Mouse (Mus musculus) kidney, postnatal 10 days (tissue): Measurements from ENCODE around the gene Adam15.

Source experiments
- DNase-seq: peaks from one replicate; pipeline ENCODE4 v3.0.0; 2021; ENCODE audit warnings: mixed read lengths

The Adam15 gene

DNA sequence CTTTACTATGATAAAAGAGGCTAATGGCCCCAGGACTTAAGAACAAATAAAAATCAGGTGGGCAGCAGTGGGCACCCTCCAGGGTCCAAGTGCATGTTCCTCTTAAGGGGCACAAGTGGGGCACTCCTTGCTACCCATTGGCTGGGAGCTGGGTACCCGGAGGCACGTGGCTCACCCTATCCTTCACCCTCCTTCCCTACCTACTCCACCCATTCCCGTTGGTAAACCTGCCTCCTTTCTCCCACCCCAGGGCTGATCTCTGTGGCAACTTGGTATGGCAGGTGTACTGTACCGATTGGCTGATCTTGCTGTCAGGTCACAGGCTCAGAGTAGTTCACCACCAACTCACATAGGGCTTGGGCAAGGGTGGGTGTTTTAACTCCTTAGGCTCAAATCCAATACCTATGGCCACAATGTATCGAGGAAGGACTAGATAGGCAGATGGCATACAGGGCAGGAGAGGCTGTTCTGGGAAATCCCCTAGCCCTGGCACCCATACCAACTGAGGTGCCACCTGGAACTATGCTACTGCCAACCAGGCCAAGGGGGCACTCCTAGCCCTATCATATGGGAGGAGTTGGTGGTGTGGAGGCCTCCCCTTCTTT lies 34.0 kb upstream of the Adam15 start:
- DNase-seq: no peak

DNA sequence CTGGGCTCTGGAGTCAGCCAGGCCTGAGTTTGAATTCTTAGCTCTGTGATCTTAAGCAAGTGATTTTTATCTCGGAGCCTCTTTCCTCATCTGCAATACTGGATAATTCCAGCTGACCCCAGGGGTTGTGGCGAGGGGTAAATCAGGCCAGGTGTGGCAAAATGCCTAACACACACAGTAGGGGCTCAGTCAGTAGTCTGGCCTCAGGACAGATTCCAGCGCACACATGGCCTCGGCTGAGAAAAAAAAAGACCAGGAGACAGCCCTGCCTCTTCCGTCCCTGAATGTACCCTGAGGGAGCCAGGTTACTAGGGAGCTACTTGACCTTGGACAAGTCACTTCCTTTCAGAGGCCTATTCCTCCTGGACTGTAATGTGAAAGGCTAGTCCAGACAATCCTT lies 33.2 kb upstream of the Adam15 start:
- no peak for DNase-seq

DNA sequence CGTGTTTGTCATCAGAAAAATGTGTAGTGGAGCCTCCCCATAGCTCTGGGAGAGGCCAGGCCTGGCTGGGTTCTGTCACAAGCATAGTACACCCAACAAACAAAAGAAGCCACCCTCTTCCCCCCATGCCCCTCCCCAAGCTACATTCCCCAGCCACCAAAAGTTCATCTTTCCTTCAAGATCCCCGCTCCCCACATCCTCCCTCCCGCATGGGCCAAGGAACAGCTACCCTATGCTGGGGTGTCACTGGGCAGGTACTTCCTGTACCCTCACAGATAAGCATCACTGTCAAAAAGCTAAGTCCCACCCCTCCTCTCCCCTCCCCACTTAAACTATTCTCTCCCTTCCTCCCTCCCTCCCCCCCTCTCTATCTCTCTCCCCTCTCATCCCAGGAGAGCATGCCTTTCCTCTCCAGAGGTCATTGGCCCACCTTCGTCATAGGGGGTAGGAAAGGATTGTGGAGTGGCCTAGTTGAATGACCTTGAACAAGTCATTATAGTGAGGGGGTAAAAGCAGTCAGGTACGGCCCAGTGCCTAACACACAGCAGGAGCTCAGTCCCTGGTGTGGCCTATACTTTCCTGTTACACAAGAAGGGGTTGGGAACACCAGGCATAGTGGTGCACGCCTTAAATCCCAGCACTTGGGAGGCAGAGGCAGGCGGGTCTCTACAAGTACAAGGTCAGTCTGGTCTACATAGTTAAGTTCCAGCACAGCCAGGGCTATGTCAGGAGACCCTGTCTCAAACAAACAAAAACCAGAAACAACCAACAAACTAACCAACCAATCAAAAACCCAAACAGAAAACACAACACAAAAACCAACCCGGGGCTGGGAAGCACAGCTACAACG lies 32.5 kb upstream of the Adam15 start:
- DNase-seq: no peak

- no peak for DNase-seq
Measured at GRCm38 (mm10) chr3:89381233-89381632, 31.4 kb upstream of the Adam15 start.

GRCm38 (mm10) chr3:89380711-89381110 lies 30.9 kb upstream of the Adam15 start:
- DNase-seq: no peak

DNA sequence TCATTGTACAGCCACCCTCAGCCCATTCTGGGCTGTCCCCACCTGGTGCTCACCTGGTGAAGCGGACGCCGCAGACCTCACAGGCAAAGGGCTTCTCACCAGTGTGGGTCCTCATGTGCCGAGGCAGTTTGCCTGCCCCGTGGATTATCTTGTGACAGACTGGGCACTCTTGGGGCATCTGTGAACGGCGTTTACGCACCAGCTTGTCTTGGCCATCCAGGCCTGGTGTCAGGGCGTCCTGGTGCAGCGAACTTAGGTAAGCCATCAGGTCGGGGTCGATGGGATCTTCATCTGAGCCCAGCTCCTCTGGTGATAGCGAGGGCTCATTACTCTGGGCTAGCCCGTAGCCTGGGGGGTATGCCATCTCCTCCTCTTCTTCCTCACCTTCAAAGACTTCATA lies 30.5 kb upstream of the Adam15 start:
- no peak for DNase-seq

DNA sequence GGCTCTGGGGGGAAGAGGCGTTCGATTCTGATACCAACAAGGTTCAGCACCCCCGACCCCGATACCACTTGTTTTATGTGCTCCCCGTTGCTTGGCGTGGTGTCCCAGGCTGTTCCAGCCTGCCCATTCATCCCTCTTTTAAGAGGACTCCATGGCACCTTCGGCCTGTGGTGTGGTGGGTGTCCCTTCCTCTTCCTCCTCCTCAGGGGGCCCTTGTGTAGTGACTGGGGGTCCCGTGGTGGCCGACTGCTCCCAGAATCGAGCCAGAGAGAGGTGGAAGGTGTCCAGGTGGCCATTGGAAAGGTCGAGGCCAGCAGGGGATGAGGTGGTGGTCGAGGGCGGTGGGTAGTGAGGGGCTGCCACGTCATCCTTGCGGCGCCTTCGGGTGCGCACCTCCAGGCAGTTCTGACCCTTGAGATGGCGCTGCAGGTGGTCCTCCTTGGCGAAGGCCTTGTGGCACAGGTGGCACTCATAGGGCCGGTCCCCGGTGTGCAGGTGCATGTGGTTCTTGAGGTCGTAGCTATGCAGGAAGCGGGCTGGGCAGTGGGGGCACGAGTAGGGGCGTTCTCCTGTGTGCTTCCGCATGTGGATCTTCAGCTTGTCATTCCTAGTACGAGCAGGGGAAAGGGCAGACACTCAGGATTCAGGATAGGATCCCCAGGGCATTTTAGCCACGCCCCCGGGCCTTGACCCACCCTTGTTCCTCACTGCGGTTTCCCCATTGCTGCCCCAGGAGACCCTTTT lies 29.8 kb upstream of the Adam15 start:
- DNase-seq: no peak

DNA sequence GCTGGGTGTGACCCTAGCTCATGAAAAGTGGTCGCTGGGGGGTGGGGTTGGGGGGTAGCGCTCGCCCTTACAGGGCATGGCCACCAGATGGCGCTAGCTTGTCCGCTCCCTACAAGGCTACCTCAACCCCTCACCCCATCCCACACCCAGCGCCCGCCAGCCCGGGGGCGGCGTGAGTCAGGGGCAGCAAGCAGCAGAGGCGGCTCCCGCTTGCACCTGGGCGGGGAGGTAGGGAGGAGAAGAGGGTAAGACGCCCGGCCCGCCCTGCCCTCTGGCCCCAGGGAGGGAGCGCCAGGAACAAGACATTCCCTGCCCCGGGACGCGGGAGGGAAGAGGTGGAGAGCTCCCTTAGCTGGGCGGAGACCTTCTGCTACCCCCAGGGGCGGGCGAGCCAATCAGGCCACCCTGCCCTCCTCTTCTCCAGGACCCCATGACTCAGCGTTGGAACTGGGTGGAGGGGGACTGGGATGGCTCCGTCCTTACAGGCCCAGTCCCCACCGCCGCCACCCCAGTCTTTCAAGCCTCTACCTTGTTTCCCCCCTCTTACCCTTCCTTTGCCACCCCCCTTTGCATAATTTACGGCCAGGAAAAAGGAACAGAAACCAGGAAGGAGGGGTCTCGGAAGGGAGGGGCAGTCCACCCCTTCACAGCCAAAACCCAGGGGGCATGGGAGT lies 28.7 kb upstream of the Adam15 start:
- DNase-seq: peak; percentile 83

- DNase-seq: no peak
Measured at GRCm38 (mm10) chr3:89377831-89378230, 28.0 kb upstream of the Adam15 start.

- no peak for DNase-seq
Measured at GRCm38 (mm10) chr3:89373581-89374231, 23.9 kb upstream of the Adam15 start.

GRCm38 (mm10) chr3:89367338-89367737 lies 17.5 kb upstream of the Adam15 start:
- DNase-seq: peak; percentile 19

GRCm38 (mm10) chr3:89365486-89366414 lies 16.0 kb upstream of the Adam15 start:
- DNase-seq: no peak

GRCm38 (mm10) chr3:89365153-89365485 lies 15.3 kb upstream of the Adam15 start, which contains the start of gene Dcst1:
Dcst1 (minus strand) TSS chr3:89365253.
- DNase-seq: no peak

DNA sequence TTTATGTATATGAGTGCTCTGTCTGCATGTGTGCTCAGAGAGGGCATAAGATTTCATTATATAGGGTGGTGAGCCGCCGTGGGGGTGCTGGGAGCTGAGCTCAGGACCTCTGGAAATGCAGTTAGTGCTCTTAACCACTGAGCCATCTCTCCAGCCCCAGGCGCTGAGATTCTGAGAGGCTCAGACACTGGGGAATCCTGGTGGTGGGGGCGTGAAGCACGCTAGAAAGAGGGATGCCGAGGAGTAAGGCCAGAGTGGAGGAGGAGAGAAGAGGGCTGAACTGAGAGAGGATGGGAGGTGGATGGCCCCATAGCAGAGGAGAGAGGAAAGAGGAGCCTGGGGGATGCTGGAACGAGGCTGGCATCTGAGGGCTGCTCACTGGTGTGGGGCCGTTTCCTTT lies 14.8 kb upstream of the Adam15 start:
- DNase-seq: no peak

- DNase-seq: no peak
Measured at GRCm38 (mm10) chr3:89361675-89362074, 11.9 kb upstream of the Adam15 start, which contains the start of gene Dcst2. Dcst2 (plus strand) TSS chr3:89361975.

DNA sequence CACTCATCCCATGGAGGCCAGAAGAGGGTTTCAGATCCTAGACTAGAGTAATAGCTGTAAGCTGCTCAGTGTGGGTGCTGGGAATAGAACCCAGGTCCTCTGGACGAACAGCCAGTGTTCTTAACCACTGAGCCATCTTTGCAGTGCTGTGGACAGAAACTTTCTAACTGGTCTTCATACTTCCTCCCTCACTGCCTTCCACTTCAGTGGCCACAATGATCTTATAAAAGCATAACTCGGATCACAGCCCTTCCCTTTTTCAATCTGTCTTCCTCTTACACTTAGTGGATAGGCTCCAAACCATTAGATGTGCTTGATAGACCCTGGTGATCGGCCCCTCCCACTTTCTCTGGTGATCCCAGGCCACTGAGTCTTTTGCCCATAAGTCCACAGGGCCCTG lies 10.4 kb upstream of the Adam15 start:
- DNase-seq: no peak

DNA sequence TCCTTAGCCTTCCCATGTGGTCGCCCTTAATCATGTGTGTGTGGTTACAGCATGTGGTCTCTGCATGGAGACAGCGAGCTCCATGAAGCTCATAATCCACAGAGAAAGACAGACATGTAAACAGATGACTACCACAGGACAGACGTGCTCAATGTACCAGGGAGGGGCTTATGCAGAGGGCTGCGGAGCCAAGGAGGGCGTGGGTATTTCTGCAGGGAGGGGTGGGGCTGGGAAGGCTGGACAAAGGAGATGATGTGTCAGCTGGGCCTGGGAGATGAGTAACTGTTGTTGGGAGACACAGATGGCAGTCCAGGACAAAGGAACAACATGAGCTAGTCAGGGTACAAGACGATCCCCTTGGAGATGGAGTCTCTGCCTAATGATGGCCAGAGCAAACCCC lies 9.8 kb upstream of the Adam15 start:
- no peak for DNase-seq

GRCm38 (mm10) chr3:89356029-89356428 lies 6.2 kb upstream of the Adam15 start:
- no peak for DNase-seq

- peak; percentile 43 for DNase-seq
Measured at GRCm38 (mm10) chr3:89355512-89355902, 5.7 kb upstream of the Adam15 start.

DNA sequence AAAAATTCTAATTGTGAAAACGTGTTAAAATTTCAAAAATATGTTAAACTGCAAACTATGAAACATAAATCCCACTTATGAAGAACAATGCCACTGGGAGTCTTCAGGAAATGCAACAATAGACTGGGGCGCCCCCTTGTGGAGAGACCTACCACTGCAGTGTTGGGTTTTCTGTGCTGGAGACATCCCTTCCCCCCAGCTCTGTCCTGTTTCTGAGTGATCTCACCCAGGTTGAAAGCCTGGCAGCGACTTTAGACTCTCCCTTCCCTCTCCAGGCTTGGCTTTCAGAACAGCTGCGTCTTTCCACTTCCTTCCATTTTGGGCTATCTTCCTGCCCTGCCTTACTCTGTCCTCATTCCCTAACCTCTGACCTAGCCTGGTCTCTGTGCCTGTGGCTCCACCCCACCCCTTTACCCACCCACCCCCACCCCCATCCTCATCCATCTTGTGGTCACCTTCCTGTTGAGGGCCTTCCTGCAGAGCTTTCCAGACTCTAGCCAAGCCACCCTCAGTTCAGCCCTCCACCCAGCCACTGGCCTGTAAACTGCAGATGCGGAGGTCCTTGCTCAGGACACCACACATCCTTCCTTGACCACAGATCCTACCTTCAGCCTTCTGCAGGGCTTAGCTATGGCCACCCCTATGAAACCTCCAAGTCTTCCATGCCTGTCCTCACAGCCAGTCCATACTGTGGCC lies 5.2 kb upstream of the Adam15 start:
- DNase-seq: peak; percentile 93

DNA sequence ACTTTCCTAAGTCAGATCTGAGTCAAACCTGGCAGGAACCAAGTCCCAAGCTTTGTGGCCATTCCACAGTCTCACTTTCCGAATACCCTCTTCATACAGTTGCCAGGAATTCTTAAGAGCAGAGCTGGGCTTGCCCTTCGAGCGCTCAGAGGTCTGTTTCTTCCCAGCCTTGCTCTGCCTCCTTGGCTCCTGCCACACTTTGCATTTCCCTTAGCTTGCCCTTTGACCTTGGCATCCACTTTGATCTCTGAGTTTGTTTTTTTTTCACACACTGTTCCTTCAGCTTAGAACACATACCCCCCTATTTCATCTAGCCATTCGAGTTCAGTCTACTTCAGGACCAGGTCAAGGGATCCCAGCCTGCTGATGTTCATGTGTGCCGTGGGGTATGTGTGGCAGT lies 1.5 kb upstream of the Adam15 start:
- DNase-seq: no peak
